Mouse (Mus musculus): ENCODE results near the gene Lbhd1.

The Lbhd1 gene

GRCm38 (mm10) chr19:8919684-8920072 is 36.1 kb downstream of the Lbhd1 start:
- no peak for DNase-seq

DNA sequence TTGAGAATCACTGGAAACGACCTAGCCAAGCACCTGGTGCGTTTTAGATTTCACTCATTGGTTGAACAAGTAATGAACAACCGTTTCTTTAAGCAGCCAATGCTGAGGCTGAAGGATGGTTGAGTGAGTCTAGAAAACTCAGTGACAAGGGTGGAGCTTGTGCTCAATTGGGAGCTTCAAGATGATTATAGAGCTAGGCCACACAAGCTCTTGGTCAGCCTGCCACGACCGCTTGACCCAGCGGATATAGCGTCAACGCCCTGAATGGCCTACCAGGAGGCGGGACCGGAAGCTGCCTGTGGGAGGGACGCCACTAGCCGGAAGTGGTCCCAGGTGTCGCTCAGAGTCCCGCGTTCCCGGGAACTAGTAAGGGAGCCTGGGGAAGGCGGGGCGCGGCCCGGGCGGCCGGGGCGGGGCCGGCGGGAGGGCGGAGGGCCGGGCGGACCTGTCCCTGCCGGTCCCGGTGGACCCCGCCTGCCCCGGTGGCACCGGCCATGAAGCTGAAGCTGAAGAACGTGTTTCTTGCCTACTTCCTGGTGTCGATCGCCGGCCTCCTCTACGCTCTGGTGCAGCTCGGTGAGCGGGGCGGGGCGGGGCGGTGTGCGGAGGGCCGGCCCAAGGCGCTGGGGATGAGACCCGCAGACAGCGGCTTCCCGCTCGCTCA is 36.7 kb downstream of the Lbhd1 start, which contains the start of gene B3gat3:
B3gat3 (plus strand) TSS at position 302 of the 664 bp plus-strand sequence.
- peak; percentile 85 for DNase-seq

DNA sequence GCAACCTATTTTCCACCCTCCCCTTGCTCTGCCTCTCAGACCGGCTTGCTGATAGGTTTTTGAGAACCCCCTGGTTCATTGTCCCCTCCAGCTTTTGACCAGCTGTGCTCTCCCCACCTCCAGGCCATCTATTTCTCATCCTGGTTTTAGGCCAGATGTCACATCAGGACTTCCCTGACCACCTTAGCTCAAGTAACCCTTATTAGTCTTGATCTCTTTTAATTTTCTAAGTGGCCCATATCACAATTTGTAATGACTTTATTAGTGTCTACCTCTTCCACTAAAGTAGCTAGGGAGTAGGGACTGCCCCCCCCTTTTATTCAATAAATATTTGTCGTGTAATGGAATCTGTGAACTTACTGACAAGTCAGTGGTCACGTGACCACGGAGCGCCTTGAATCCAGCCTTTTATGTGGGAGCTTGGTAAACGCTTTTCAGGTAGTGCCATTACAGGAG is 37.3 kb downstream of the Lbhd1 start:
- peak; percentile 39 for DNase-seq

- no peak for DNase-seq
Measured at GRCm38 (mm10) chr19:8921741-8922140, 38.2 kb downstream of the Lbhd1 start.

- DNase-seq, result no peak
Measured at GRCm38 (mm10) chr19:8926766-8927165, 43.2 kb downstream of the Lbhd1 start.

DNA sequence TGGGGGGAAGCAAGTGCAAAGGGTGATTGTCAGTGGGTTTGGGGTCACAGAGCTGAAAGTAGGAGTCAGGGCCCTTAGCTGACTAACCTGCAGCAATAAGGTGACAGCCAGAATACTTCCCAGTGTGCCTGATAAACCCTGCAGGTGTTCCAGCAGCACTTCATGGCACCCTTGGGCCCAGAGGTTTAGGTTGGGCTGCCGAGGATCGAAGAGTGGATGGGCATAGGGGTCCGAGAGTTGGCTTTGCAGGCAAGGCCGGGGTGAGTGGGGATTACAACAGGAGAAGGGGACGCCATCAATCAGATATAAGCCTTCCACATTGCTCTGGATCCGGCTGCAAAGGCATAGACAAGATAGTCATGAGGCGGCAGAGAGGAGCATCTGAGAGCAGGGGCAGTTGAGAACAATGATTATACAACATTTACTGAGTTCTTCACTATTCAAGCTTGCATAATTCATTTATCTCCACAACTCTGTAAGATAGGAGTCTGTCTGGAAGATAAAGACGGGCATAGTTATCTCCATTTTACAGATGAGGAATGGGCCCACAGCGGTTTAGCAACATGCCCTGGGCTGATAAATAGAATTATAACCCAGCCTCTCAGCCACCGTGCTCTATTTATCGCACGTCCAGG is 44.5 kb downstream of the Lbhd1 start:
- DNase-seq, result no peak

- no peak for DNase-seq
Measured at GRCm38 (mm10) chr19:8928689-8929223, 45.2 kb downstream of the Lbhd1 start.

DNA sequence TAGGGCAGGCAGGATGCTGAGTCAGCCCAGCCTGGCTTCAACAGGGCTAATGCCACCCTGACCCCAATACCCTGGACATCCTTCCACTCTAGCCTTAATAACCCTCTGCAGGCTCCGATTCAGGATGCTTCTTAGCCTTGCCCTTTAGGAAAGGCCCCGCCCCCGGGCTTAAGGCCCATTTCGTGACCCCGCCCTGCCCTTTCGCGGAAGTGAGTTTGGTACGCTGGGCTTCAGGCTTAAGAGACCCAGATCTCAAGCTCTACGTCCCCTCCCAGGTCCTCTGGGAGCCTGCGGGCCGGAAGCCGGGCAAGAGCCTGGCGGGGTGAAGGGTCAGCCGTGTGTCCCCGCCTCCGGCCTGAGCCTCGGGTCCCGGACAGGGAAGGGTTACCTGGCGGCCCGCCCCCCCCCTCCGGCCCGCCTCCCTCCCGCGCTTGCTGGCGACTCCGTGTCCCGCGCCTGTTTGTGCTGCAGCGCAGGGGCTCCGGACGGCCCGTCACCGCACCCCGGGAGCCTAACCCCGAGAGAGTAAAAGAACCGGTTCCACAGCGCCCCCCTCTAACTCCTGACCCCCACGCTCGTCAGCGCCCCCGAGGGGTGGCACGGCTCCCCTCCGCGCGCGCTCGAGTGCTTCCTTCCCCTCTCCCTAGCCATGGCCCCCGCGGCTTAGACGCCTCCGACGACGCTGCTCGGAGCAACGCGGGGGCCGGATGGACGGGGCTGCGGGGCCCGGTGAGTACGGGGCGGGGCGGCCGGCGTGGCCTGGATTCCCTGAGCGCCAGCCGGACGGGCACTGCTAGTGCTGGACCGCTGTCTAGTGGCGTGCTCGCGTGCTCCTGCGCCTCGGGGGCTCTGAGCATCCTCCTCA is 45.9 kb downstream of the Lbhd1 start, which contains the start of the genes Rom1 and Eml3:
Rom1 (minus strand) TSS at position 133 of the 865 bp plus-strand sequence.
Eml3 (plus strand) TSS at position 329 of the 865 bp plus-strand sequence.
- DNase-seq, result peak; percentile 93

- DNase-seq, result no peak
Measured at GRCm38 (mm10) chr19:8930117-8930516, 46.6 kb downstream of the Lbhd1 start.

DNA sequence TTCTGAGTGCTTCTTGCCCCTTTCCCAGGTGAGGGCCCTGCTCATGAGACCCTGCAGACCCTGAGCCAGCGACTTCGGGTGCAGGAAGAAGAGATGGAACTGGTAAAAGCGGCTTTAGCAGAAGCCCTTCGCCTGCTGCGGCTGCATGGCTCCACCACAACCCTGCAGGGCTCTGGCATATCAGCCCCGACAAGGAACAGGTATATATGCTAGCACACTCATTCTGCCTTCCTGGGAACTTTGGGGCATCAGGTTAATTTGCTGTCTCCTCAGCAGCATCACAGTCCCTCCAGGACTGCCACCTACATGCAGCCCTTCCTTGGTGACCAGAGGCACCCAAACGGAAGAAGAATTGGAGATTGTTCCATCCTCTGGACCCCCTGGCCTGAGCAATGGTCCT is 47.2 kb downstream of the Lbhd1 start:
- no peak for DNase-seq

DNA sequence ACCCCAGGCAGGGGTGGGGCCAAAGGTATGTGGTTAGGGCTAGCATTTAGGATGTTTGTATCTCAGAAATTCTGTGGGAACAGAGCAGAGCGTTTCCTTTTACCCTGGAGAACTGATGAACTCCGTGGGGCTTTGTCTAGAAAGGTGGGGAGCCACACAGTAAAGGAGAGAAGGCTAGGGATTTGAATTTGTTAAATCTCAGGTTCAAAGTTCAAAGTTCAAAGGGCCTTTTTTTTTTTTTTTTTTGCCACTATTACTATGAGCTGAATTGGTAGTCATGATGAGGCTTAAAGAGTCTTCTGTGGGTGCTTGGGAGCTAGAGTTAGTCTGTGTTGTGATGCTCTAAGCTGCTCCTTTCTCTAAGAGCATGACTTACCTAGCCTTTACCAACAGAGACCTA is 53.2 kb downstream of the Lbhd1 start:
- no peak for DNase-seq

DNA sequence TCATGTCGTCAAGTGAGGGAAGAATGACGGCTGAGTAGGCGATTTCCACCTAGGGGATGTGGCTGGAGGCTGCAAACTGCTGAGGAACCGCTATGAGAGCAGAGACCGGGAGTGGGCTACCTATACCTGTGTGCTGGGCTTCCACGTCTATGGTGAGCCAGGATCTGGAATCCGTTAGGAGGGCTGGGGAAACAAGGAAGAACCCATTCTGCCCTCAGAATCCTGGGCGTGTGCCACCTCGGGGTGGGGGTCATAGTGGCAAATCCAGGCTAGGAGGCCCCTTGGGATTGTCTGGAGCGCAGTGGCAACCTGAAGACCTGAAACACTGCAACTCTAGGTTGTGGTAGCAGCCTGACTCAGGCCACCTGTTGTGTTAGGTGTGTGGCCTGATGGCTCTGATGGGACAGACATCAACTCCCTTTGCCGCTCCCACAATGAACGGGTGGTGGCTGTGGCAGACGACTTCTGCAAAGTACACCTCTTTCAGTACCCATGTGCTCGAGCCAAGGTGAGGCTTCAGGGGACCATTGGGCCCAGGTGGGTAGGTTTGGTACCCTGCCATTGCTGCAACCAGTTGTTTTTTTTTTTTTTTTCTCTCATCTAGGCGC is 57.1 kb downstream of the Lbhd1 start:
- DNase-seq, result no peak

DNA sequence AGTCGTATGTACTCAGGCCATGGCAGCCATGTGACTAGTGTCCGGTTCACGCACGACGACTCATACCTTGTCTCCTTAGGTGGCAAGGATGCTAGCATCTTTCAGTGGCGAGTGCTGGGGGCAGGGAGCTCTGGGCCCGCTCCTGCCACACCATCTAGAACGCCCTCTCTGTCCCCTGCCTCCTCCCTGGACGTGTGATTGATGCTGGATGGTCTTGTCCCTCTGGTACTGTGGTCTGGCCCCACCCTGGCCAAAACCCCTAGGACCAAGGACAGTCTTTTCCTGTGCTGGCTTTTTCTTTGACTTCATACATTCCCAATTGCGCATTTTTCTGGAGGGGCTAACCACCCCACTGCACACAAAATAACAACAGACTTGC is 57.6 kb downstream of the Lbhd1 start:
- DNase-seq, result no peak

DNA sequence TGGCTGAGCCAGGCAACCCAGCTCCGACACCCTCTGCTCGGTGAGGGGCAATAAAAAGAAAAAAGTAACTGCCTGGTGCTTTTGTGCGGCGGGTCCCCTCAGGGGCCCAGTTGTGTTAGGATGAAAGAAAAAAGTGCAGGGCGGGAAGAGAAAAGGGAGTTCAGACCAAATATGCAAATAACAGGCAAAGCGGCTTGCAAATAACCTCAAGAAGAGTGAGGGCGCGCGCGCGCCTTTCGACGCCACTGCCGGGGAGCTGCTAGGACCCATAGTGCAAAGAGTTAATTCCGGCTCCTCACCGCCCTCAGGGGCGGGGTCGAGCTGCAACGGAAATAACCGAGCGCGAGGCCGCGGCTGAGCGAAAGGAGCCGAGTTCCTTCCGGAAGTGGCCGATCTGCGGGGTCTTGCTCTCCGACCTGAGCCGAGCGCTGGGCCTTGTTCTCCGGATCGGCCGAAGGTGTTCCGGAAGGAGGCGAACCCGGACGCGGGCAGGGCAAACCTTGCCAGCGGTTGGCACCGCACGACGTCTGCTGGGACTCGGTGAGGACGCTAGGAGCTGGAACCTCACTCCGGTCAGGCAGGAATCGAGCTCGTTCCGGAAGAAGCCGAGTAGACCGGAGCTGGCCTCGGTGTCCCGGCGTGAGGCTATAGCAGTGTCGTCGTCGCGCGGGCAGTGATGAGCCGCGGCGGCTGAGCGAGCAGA is 58.1 kb downstream of the Lbhd1 start, which contains the start of gene Mta2:
Mta2 (plus strand) TSS at position 361 of the 703 bp plus-strand sequence.
- DNase-seq, result peak; percentile 99

All from thymus, postnatal 14 days (tissue).